Mouse (Mus musculus): Measurements from ENCODE around the gene 4930512M02Rik. TPM values are rescaled to one million over a fixed set of nuclear protein-coding genes. Genes with fewer than 3 reads are reported as not detected.

Gene 4930512M02Rik
- polyA plus RNA-seq, 1 experiment from 2014 or later, result not detected

- Histone ChIP-seq H3K27me3 (ENCODE audit: control insufficient read depth, insufficient read depth, low read length) (no peaks in the 10 kb centered on the region), H3K27ac (no peak overlapping the region), H3K4me2 (replicated peaks) (no peak overlapping the region), H3K9me3 (ENCODE audit: control insufficient read depth, low read length) (no peaks in the 10 kb centered on the region), H3K4me1 (replicated peaks; ENCODE audit: control insufficient read depth, insufficient read depth, low read length) (no peaks in the 10 kb centered on the region), H3K4me3 (replicated peaks; ENCODE audit: low read length) (no peak overlapping the region), H3K36me3 (replicated peaks; ENCODE audit: control insufficient read depth, insufficient read depth) (no peaks in the 10 kb centered on the region), H3K9ac (no peak overlapping the region)
- DNase-seq (ENCODE audit: low spot score), result no peak
- ATAC-seq (ENCODE audit: low FRiP score), result no peak
- WGBS, result 84% methylated on average over 4 of the region's 4 CpGs
Observed at GRCm38 (mm10) chr11:11657634-11658033, 30.0 kb upstream of the 4930512M02Rik start.

- ATAC-seq (ENCODE audit: low FRiP score), result peak; percentile 55; the same call in 1 of the 2 replicates
- WGBS, result 61% methylated on average over 5 of the region's 5 CpGs
- H3K4me2 ChIP-seq (replicated peaks), result no peak overlapping the region
Observed at GRCm38 (mm10) chr11:11656995-11657530, 29.4 kb upstream of the 4930512M02Rik start.

GRCm38 (mm10) chr11:11656388-11656787 is 28.8 kb upstream of the 4930512M02Rik start:
- no peaks in the 10 kb centered on the region for H3K27me3 ChIP-seq (ENCODE audit: control insufficient read depth, insufficient read depth, low read length)
- WGBS, result 90% methylated on average over 3 of the region's 3 CpGs
- H3K4me1 ChIP-seq (replicated peaks; ENCODE audit: control insufficient read depth, insufficient read depth, low read length), result no peaks in the 10 kb centered on the region
- H3K4me2 ChIP-seq (replicated peaks), result no peak overlapping the region
- DNase-seq (ENCODE audit: low spot score) (no peak), ATAC-seq (ENCODE audit: low FRiP score) (no peak)
- no peak overlapping the region for H3K27ac ChIP-seq
- no peaks in the 10 kb centered on the region for H3K9me3 ChIP-seq (ENCODE audit: control insufficient read depth, low read length)
- no peak overlapping the region for H3K4me3 ChIP-seq (replicated peaks; ENCODE audit: low read length)
- H3K9ac ChIP-seq, result no peak overlapping the region
- H3K36me3 ChIP-seq (replicated peaks; ENCODE audit: control insufficient read depth, insufficient read depth), result no peaks in the 10 kb centered on the region

More at GRCm38 (mm10) chr11:11656995-11657530, 29.4 kb upstream of the 4930512M02Rik start:
- Histone ChIP-seq H3K27me3 (ENCODE audit: control insufficient read depth, insufficient read depth, low read length) (no peaks in the 10 kb centered on the region), H3K4me1 (replicated peaks; ENCODE audit: control insufficient read depth, insufficient read depth, low read length) (no peaks in the 10 kb centered on the region), H3K9ac (no peak overlapping the region), H3K9me3 (ENCODE audit: control insufficient read depth, low read length) (no peaks in the 10 kb centered on the region), H3K27ac (no peak overlapping the region), H3K36me3 (replicated peaks; ENCODE audit: control insufficient read depth, insufficient read depth) (no peaks in the 10 kb centered on the region), H3K4me3 (replicated peaks; ENCODE audit: low read length) (no peak overlapping the region)
- no peak for DNase-seq (ENCODE audit: low spot score)

GRCm38 (mm10) chr11:11644303-11644702 is 16.7 kb upstream of the 4930512M02Rik start:
- Histone ChIP-seq H3K9ac (no peak overlapping the region), H3K9me3 (ENCODE audit: control insufficient read depth, low read length) (no peaks in the 10 kb centered on the region), H3K27ac (no peak overlapping the region), H3K4me2 (replicated peaks) (no peak overlapping the region), H3K4me3 (replicated peaks; ENCODE audit: low read length) (no peak overlapping the region), H3K36me3 (replicated peaks; ENCODE audit: control insufficient read depth, insufficient read depth) (no peaks in the 10 kb centered on the region), H3K4me1 (replicated peaks; ENCODE audit: control insufficient read depth, insufficient read depth, low read length) (no peaks in the 10 kb centered on the region), H3K27me3 (ENCODE audit: control insufficient read depth, insufficient read depth, low read length) (no peaks in the 10 kb centered on the region)
- ATAC-seq (ENCODE audit: low FRiP score) (no peak), DNase-seq (ENCODE audit: low spot score) (no peak)

- H3K9me3 ChIP-seq (ENCODE audit: control insufficient read depth, low read length), result no peaks in the 10 kb centered on the region
- H3K4me2 ChIP-seq (replicated peaks), result no peak overlapping the region
- H3K27ac ChIP-seq, result no peak overlapping the region
- no peak overlapping the region for H3K4me3 ChIP-seq (replicated peaks; ENCODE audit: low read length)
- DNase-seq (ENCODE audit: low spot score) (no peak), ATAC-seq (ENCODE audit: low FRiP score) (no peak)
- no peak overlapping the region for H3K9ac ChIP-seq
- H3K27me3 ChIP-seq (ENCODE audit: control insufficient read depth, insufficient read depth, low read length), result no peaks in the 10 kb centered on the region
- no peaks in the 10 kb centered on the region for H3K36me3 ChIP-seq (replicated peaks; ENCODE audit: control insufficient read depth, insufficient read depth)
- no peaks in the 10 kb centered on the region for H3K4me1 ChIP-seq (replicated peaks; ENCODE audit: control insufficient read depth, insufficient read depth, low read length)
- WGBS, result 63% methylated on average over 4 of the region's 4 CpGs
Observed at GRCm38 (mm10) chr11:11624073-11624705, 3.4 kb downstream of the 4930512M02Rik start.

- no peak for DNase-seq (ENCODE audit: low spot score)
- Histone ChIP-seq H3K36me3 (replicated peaks; ENCODE audit: control insufficient read depth, insufficient read depth) (no peaks in the 10 kb centered on the region), H3K4me3 (replicated peaks; ENCODE audit: low read length) (no peak overlapping the region), H3K4me1 (replicated peaks; ENCODE audit: control insufficient read depth, insufficient read depth, low read length) (no peaks in the 10 kb centered on the region), H3K27me3 (ENCODE audit: control insufficient read depth, insufficient read depth, low read length) (no peaks in the 10 kb centered on the region), H3K9ac (no peak overlapping the region), H3K4me2 (replicated peaks) (no peak overlapping the region), H3K9me3 (ENCODE audit: control insufficient read depth, low read length) (peaks cover 14% of the 10 kb centered on the region), H3K27ac (no peak overlapping the region)
- ATAC-seq (ENCODE audit: low FRiP score), result no peak
- WGBS, result 86% methylated on average over 2 of the region's 2 CpGs
Observed at GRCm38 (mm10) chr11:11609243-11609642, 18.4 kb downstream of the 4930512M02Rik start.

GRCm38 (mm10) chr11:11587327-11587726 is 40.3 kb downstream of the 4930512M02Rik start:
- WGBS, result 87% methylated on average over 2 of the region's 2 CpGs
- Histone ChIP-seq H3K4me3 (replicated peaks; ENCODE audit: low read length) (no peak overlapping the region), H3K36me3 (replicated peaks; ENCODE audit: control insufficient read depth, insufficient read depth) (no peaks in the 10 kb centered on the region), H3K4me1 (replicated peaks; ENCODE audit: control insufficient read depth, insufficient read depth, low read length) (no peaks in the 10 kb centered on the region), H3K27ac (no peak overlapping the region), H3K4me2 (replicated peaks) (no peak overlapping the region), H3K27me3 (ENCODE audit: control insufficient read depth, insufficient read depth, low read length) (no peaks in the 10 kb centered on the region), H3K9ac (no peak overlapping the region), H3K9me3 (ENCODE audit: control insufficient read depth, low read length) (no peaks in the 10 kb centered on the region)
- no peak for ATAC-seq (ENCODE audit: low FRiP score)
- no peak for DNase-seq (ENCODE audit: low spot score)

- H3K27me3 ChIP-seq (ENCODE audit: control insufficient read depth, insufficient read depth, low read length), result no peaks in the 10 kb centered on the region
Observed at GRCm38 (mm10) chr11:11586423-11586822, 41.2 kb downstream of the 4930512M02Rik start.

GRCm38 (mm10) chr11:11573691-11574090 is 53.9 kb downstream of the 4930512M02Rik start:
- DNase-seq (ENCODE audit: low spot score) (no peak), ATAC-seq (ENCODE audit: low FRiP score) (no peak)
- H3K9ac ChIP-seq, result no peak overlapping the region
- H3K4me2 ChIP-seq (replicated peaks), result no peak overlapping the region
- no peaks in the 10 kb centered on the region for H3K9me3 ChIP-seq (ENCODE audit: control insufficient read depth, low read length)
- H3K36me3 ChIP-seq (replicated peaks; ENCODE audit: control insufficient read depth, insufficient read depth), result no peaks in the 10 kb centered on the region
- H3K27me3 ChIP-seq (ENCODE audit: control insufficient read depth, insufficient read depth, low read length), result no peaks in the 10 kb centered on the region
- no peak overlapping the region for H3K27ac ChIP-seq
- no peaks in the 10 kb centered on the region for H3K4me1 ChIP-seq (replicated peaks; ENCODE audit: control insufficient read depth, insufficient read depth, low read length)
- 68% methylated on average over 6 of the region's 6 CpGs for WGBS
- no peak overlapping the region for H3K4me3 ChIP-seq (replicated peaks; ENCODE audit: low read length)

More at GRCm38 (mm10) chr11:11586423-11586822, 41.2 kb downstream of the 4930512M02Rik start:
- Histone ChIP-seq H3K4me1 (replicated peaks; ENCODE audit: control insufficient read depth, insufficient read depth, low read length) (no peaks in the 10 kb centered on the region), H3K27ac (no peak overlapping the region), H3K9ac (no peak overlapping the region), H3K4me2 (replicated peaks) (no peak overlapping the region), H3K4me3 (replicated peaks; ENCODE audit: low read length) (no peak overlapping the region), H3K36me3 (replicated peaks; ENCODE audit: control insufficient read depth, insufficient read depth) (no peaks in the 10 kb centered on the region), H3K9me3 (ENCODE audit: control insufficient read depth, low read length) (no peaks in the 10 kb centered on the region)
- ATAC-seq (ENCODE audit: low FRiP score), result no peak
- no peak for DNase-seq (ENCODE audit: low spot score)
- WGBS, result 97% methylated on average over 1 of the region's 1 CpGs
